Mouse (Mus musculus): ENCODE measurements around the gene Max. TPM values are rescaled to one million over a fixed set of nuclear protein-coding genes. Genes with fewer than 3 reads are reported as not detected.

Gene Max
- total and polyA plus RNA-seq, 3 experiments: 48.2 to 356 (median 164) TPM

DNA sequence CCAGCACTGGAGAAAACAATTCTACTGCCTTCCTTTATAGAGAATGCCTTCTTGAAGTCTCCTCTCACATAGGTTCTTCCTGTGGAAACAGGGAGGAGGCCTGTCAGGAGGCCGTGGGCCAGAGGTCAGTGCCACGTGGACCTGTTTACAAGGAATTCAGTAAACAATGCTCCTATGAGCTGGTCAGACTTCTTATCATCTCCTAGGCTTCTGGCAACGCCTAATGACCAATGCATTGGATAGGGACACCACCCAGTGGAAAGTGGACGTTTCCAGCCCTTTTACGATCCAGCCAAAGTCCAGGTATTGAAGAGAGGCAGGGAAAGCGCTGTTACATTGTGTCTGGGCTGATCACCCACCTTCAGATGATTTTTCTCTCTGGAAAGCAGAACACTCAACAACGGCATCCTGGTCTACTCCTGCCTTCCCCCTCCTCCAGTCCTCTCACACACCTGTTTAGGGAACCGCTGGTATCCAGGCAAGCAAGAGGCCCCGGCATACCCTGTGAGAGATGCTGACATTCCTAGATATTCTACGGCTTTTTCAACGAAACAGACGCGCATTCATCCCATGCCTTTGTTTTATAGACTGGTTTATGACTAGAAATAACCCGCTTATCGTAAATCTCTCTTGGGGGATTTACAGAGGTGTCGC is 20.9 kb upstream of the Max start:
- DNase-seq (ENCODE audit: low read depth, low spot score): no peak

DNA sequence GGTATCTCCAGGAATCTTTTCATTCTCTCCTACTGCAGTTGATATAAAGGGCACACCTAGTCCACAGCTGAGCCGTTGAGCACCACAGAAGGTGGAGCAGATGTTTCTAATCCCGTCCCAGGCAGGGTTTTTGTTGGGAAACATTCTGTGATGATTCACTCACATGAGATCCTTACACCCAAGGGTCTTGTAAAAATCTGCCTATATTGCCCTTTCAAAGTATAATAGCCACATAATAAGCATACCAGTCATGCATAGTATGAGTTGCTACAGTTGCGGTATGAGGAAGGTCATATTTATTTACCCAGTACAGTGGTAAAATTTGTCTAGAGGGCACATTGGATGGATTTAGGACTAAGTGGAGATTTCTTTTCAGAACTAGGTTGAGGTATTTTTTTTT is 17.5 kb upstream of the Max start:
- Histone ChIP-seq H3K36me3 (ENCODE audit: control insufficient read depth in 1 of 2, insufficient read depth in 2 of 2, low read length in 2 of 2) (no peaks in the 10 kb centered on the region), H3K9me3 (replicated peaks; ENCODE audit: insufficient read depth, low read length) (no peaks in the 10 kb centered on the region), H3K27me3 (ENCODE audit: control insufficient read depth in 1 of 2, insufficient read depth in 2 of 2, low read length in 2 of 2) (no peaks in the 10 kb centered on the region; a peak in 1 of 4 replicates), H3K4me1 (ENCODE audit: control insufficient read depth in 1 of 2, insufficient read depth in 2 of 2, low read length in 2 of 2) (no peaks in the 10 kb centered on the region), H3K27ac (ENCODE audit: control insufficient read depth, low read depth, low read length) (no peak overlapping the region), H3K9ac (ENCODE audit: control insufficient read depth, low read depth, low read length, poor library complexity, severe bottlenecking) (no peak overlapping the region), H3K4me3 (ENCODE audit: control insufficient read depth in 1 of 2, insufficient read depth in 1 of 2, low read depth in 2 of 2, low read length in 2 of 2) (no peak overlapping the region), H3K79me2 (ENCODE audit: control insufficient read depth, insufficient read depth, low read length, poor library complexity) (no peaks in the 10 kb centered on the region)
- DNase-seq (ENCODE audit: low read depth, low spot score): no peak
- TF ChIP-seq POLR2AphosphoS5 (IDR thresholded peaks at IDR 0.05; ENCODE audit: borderline replicate concordance, low read depth, low read length) (no peak), MEF2A (IDR thresholded peaks at IDR 0.05; ENCODE audit: extremely low read depth, insufficient replicate concordance, low read depth, low read length, poor library complexity, severe bottlenecking) (no peak), ETS1 (IDR thresholded peaks at IDR 0.05; ENCODE audit: low read depth, low read length) (no peak), KAT2A (conservative IDR thresholded peaks at IDR 0.05; ENCODE audit: low read depth, low read length) (no peak), ZKSCAN1 (IDR thresholded peaks at IDR 0.05; ENCODE audit: low read depth, low read length) (no peak), TAL1 (IDR thresholded peaks at IDR 0.05; ENCODE audit: low read length) (no peak), RAD21 (IDR thresholded peaks at IDR 0.05; ENCODE audit: low read depth, low read length) (no peak), MAZ (IDR thresholded peaks at IDR 0.05; ENCODE audit: low read depth, low read length) (no peak)

More for the DNA sequence above, 20.9 kb upstream of the Max start:
- no peak for TF ChIP-seq TCF12 (IDR thresholded peaks at IDR 0.05; ENCODE audit: low read depth, low read length)
- no peak for TF ChIP-seq TAL1 (IDR thresholded peaks at IDR 0.05; ENCODE audit: low read length)
- TF ChIP-seq MYC (IDR thresholded peaks at IDR 0.05; ENCODE audit: low read depth, low read length): no peak
- TF ChIP-seq MEF2A (IDR thresholded peaks at IDR 0.05; ENCODE audit: extremely low read depth, insufficient replicate concordance, low read depth, low read length, poor library complexity, severe bottlenecking): no peak
- TF ChIP-seq SMC3 (IDR thresholded peaks at IDR 0.05; ENCODE audit: low read depth, low read length): no peak
- TF ChIP-seq GATA1 (IDR thresholded peaks at IDR 0.05; ENCODE audit: low read depth, low read length): no peak
- TF ChIP-seq SIN3A (IDR thresholded peaks at IDR 0.05; ENCODE audit: low read length): no peak
- TF ChIP-seq POLR2AphosphoS5 (IDR thresholded peaks at IDR 0.05; ENCODE audit: borderline replicate concordance, low read depth, low read length): no peak
- TF ChIP-seq CHD2 (IDR thresholded peaks at IDR 0.05; ENCODE audit: low read length): no peak
- TF ChIP-seq ZMIZ1 (IDR thresholded peaks at IDR 0.05; ENCODE audit: low read depth, low read length): no peak
- no peak for TF ChIP-seq E2F4 (IDR thresholded peaks at IDR 0.05; ENCODE audit: borderline replicate concordance, low read depth, low read length)
- no peak for TF ChIP-seq MAZ (IDR thresholded peaks at IDR 0.05; ENCODE audit: low read depth, low read length)
- no peak for TF ChIP-seq RCOR1 (IDR thresholded peaks at IDR 0.05; ENCODE audit: low read depth, low read length)
- no peak for TF ChIP-seq USF1 (IDR thresholded peaks at IDR 0.05; ENCODE audit: low read depth, low read length)
- no peaks in the 10 kb centered on the region for H3K27me3 ChIP-seq (ENCODE audit: control insufficient read depth in 1 of 2, insufficient read depth in 2 of 2, low read length in 2 of 2)
- no peaks in the 10 kb centered on the region for H3K9me3 ChIP-seq (replicated peaks; ENCODE audit: insufficient read depth, low read length)
- no peak overlapping the region for H3K9ac ChIP-seq (ENCODE audit: control insufficient read depth, low read depth, low read length, poor library complexity, severe bottlenecking)
- peaks cover 0 to 6% of the 10 kb centered on the region in 2 experiments; a peak in 2 of 4 replicates for H3K4me1 ChIP-seq (ENCODE audit: control insufficient read depth in 1 of 2, insufficient read depth in 2 of 2, low read length in 2 of 2)
- H3K27ac ChIP-seq (ENCODE audit: control insufficient read depth, low read depth, low read length): no peak overlapping the region
- H3K79me2 ChIP-seq (ENCODE audit: control insufficient read depth, insufficient read depth, low read length, poor library complexity): no peaks in the 10 kb centered on the region
- H3K4me3 ChIP-seq (ENCODE audit: control insufficient read depth in 1 of 2, insufficient read depth in 1 of 2, low read depth in 2 of 2, low read length in 2 of 2): no peak overlapping the region
- peaks cover 0 to 3% of the 10 kb centered on the region in 2 experiments; a peak in 1 of 4 replicates for H3K36me3 ChIP-seq (ENCODE audit: control insufficient read depth in 1 of 2, insufficient read depth in 2 of 2, low read length in 2 of 2)

Data from MEL (cell line).